ENCODE assay signal across 23 mouse cellular contexts in the genomic region with DNA sequence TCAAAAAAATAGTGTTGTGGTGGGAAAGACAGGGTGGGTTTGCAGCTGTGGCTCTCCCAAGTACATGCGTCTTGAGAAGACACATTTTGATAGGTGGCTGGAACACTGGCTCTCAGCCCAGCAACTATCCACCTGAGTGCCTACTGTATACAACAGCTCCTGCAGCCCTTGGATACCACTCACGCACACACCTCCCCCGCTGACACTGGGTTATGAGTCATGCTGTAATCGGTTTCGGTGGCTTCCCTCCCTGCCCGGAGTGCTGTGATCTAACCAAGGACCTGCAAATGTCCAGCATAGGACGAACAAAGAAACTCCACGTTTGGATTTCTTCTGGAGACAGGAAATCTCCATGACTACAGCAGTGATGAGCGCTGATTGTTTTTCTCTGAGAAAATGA.
DNase-seq lines count a peak whose midpoint lies in the region; ATAC-seq and TF ChIP-seq lines count a peak whose summit lies in the region.
"Had no signal": no experiment of that assay in that cellular context is flagged by ENCODE, and none has a peak within 500 bp of the region (broad histone marks: within the 10 kb centered on the region; RNA-seq: fewer than 3 reads in every experiment).

No protein-coding gene starts in this region.

- WGBS in hindbrain, embryonic 15.5 days, result 49% methylated on average over 9 of the region's 9 CpGs
- 78% methylated on average over 9 of the region's 9 CpGs for WGBS in hindbrain, embryonic 11.5 days
- WGBS in forebrain, embryonic 15.5 days, result 69% methylated on average over 9 of the region's 9 CpGs

- no peaks in the 10 kb centered on the region for H3K36me3 ChIP-seq in hindbrain, embryonic 15.5 days
- H3K36me3 ChIP-seq in hindbrain, embryonic 11.5 days (ENCODE audit: control insufficient read depth, insufficient read depth, low read length), result no peaks in the 10 kb centered on the region
- H3K36me3 ChIP-seq in myocyte (ENCODE audit: control insufficient read depth, insufficient read depth), result no peaks in the 10 kb centered on the region
- no peaks in the 10 kb centered on the region for H3K36me3 ChIP-seq in forebrain, embryonic 15.5 days
- H3K36me3 ChIP-seq: embryonic facial prominence, embryonic 12.5 days; kidney, embryonic 15.5 days; liver, embryonic 12.5 days; midbrain, embryonic 13.5 days had no signal

- no peaks in the 10 kb centered on the region for H3K27me3 ChIP-seq in hindbrain, embryonic 15.5 days
- no peaks in the 10 kb centered on the region for H3K27me3 ChIP-seq in hindbrain, embryonic 11.5 days (ENCODE audit: control insufficient read depth, insufficient read depth, low read length)
- no peaks in the 10 kb centered on the region for H3K27me3 ChIP-seq in myocyte (ENCODE audit: control insufficient read depth, insufficient read depth, insufficient read length)
- no peaks in the 10 kb centered on the region for H3K27me3 ChIP-seq in forebrain, embryonic 15.5 days
- H3K27me3 ChIP-seq: embryonic facial prominence, embryonic 12.5 days; forebrain, embryonic 13.5 days; kidney, embryonic 15.5 days; liver, embryonic 12.5 days; midbrain, embryonic 13.5 days had no signal

- H3K4me2 ChIP-seq in hindbrain, embryonic 15.5 days, result no peak overlapping the region
- no peak overlapping the region for H3K4me2 ChIP-seq in hindbrain, embryonic 11.5 days (replicated peaks; ENCODE audit: low read depth, low read length)
- peak overlapping the region; percentile 43 for H3K4me2 ChIP-seq in myocyte (ENCODE audit: low read depth)
- H3K4me2 ChIP-seq in forebrain, embryonic 15.5 days (replicated peaks), result no peak overlapping the region
- H3K4me2 ChIP-seq: embryonic facial prominence, embryonic 12.5 days; forebrain, embryonic 13.5 days; hindbrain, embryonic 14.5 days; kidney, embryonic 15.5 days; liver, embryonic 12.5 days; lung, embryonic 14.5 days; midbrain, embryonic 13.5 days had no signal

- DNase-seq in hindbrain, embryonic 11.5 days (ENCODE audit: low spot score), result no peak
- peak; percentile 11 for DNase-seq in right cerebral cortex, adult 18-20 months
- no peak for DNase-seq in right cerebral cortex, postnatal 14 days
- DNase-seq in adrenal gland, adult 8-10 months, result peak; percentile 3
- DNase-seq in B cell, adult 2 months, result no peak
- DNase-seq: cerebellum, adult 9-10 months; gastrocnemius, postnatal 25 days; kidney, postnatal 4 days; layer of hippocampus, adult 9-11 months; lung, embryonic 14.5 days; right cerebral cortex, postnatal 4 days had no signal

- H3K79me2 ChIP-seq in myocyte (ENCODE audit: control insufficient read depth, insufficient read depth), result no peaks in the 10 kb centered on the region

- H3K27ac ChIP-seq in hindbrain, embryonic 15.5 days (replicated peaks), result no peak overlapping the region
- no peak overlapping the region for H3K27ac ChIP-seq in hindbrain, embryonic 11.5 days (ENCODE audit: low read depth, low read length)
- no peak overlapping the region for H3K27ac ChIP-seq in forebrain, embryonic 15.5 days (replicated peaks)
- H3K27ac ChIP-seq: embryonic facial prominence, embryonic 12.5 days; forebrain, embryonic 13.5 days; hindbrain, embryonic 14.5 days; kidney, embryonic 15.5 days; liver, embryonic 12.5 days; midbrain, embryonic 13.5 days; stomach, postnatal 0 days had no signal

- H3ac ChIP-seq in myocyte (ENCODE audit: control insufficient read depth, insufficient read length), result no peak overlapping the region

- H3K9me3 ChIP-seq in hindbrain, embryonic 15.5 days, result no peaks in the 10 kb centered on the region
- no peaks in the 10 kb centered on the region for H3K9me3 ChIP-seq in hindbrain, embryonic 11.5 days (ENCODE audit: control insufficient read depth, low read length)
- no peaks in the 10 kb centered on the region for H3K9me3 ChIP-seq in forebrain, embryonic 15.5 days
- H3K9me3 ChIP-seq: embryonic facial prominence, embryonic 12.5 days; forebrain, embryonic 13.5 days; kidney, embryonic 15.5 days; liver, embryonic 12.5 days; midbrain, embryonic 13.5 days had no signal

- 0 out of 2 replicates have a peak, but pooled peaks have one; percentile 19 for ATAC-seq in hindbrain, embryonic 15.5 days (ENCODE audit: low FRiP score, low read depth)
- no peak for ATAC-seq in hindbrain, embryonic 11.5 days (ENCODE audit: low FRiP score)
- no peak for ATAC-seq in forebrain, embryonic 15.5 days (replicated peaks)
- ATAC-seq: forebrain, embryonic 13.5 days; intestine, postnatal 0 days; liver, embryonic 12.5 days; midbrain, embryonic 13.5 days had no signal

- no peak for TF ChIP-seq POLR2A in myocyte (IDR thresholded peaks at IDR 0.05; ENCODE audit: insufficient read length, low read depth)

- H3K4me3 ChIP-seq in hindbrain, embryonic 15.5 days, result no peak overlapping the region
- no peak overlapping the region for H3K4me3 ChIP-seq in hindbrain, embryonic 11.5 days (ENCODE audit: low read depth, low read length)
- H3K4me3 ChIP-seq in myocyte, result no peak overlapping the region
- H3K4me3 ChIP-seq in forebrain, embryonic 15.5 days, result no peak overlapping the region
- H3K4me3 ChIP-seq: embryonic facial prominence, embryonic 12.5 days; erythroblast, embryonic 14.5 days; forebrain, embryonic 13.5 days; kidney, embryonic 15.5 days; liver, embryonic 12.5 days; midbrain, embryonic 13.5 days had no signal

- H3K9ac ChIP-seq in hindbrain, embryonic 15.5 days, result no peak overlapping the region
- no peak overlapping the region for H3K9ac ChIP-seq in hindbrain, embryonic 11.5 days (ENCODE audit: low read depth, low read length)
- H3K9ac ChIP-seq in forebrain, embryonic 15.5 days (replicated peaks), result no peak overlapping the region
- H3K9ac ChIP-seq: embryonic facial prominence, embryonic 12.5 days; forebrain, embryonic 13.5 days; hindbrain, embryonic 14.5 days; kidney, embryonic 15.5 days; liver, embryonic 12.5 days; lung, embryonic 14.5 days; midbrain, embryonic 13.5 days had no signal

- 0 out of 2 replicates have a peak, but pooled peaks cover 11% of the 10 kb centered on the region for H3K4me1 ChIP-seq in hindbrain, embryonic 15.5 days (replicated peaks)
- no peaks in the 10 kb centered on the region for H3K4me1 ChIP-seq in hindbrain, embryonic 11.5 days (replicated peaks; ENCODE audit: control insufficient read depth, insufficient read depth, low read length)
- H3K4me1 ChIP-seq in forebrain, embryonic 15.5 days, result peaks cover 10% of the 10 kb centered on the region; the same call in 1 of the 2 replicates
- H3K4me1 ChIP-seq: embryonic facial prominence, embryonic 12.5 days; forebrain, embryonic 13.5 days; kidney, embryonic 15.5 days; liver, embryonic 12.5 days; midbrain, embryonic 13.5 days had no signal

TF ChIP-seq in myocyte, 11 proteins besides CTCF, POLR2A, EP300 and RAD21:
- TF ChIP-seq SRF (IDR thresholded peaks at IDR 0.05; ENCODE audit: control insufficient read depth, insufficient read length, low read depth) (no peak), POLR2AphosphoS2 (IDR thresholded peaks at IDR 0.05; ENCODE audit: insufficient read length, low read depth) (no peak), TCF12 (IDR thresholded peaks at IDR 0.05; ENCODE audit: insufficient read depth, poor library complexity, severe bottlenecking) (no peak), TCF3 (IDR thresholded peaks at IDR 0.05; ENCODE audit: insufficient read length, low read depth) (no peak), CEBPB (IDR thresholded peaks at IDR 0.05; ENCODE audit: insufficient read depth, poor library complexity, severe bottlenecking) (no peak), MYOD1 (IDR thresholded peaks at IDR 0.05; ENCODE audit: control insufficient read depth in 1 of 3, insufficient read length in 2 of 3, low read depth in 2 of 3) (no peak), USF1 (IDR thresholded peaks at IDR 0.05; ENCODE audit: low read depth) (no peak), MYOG (IDR thresholded peaks at IDR 0.05; ENCODE audit: control insufficient read depth in 1 of 3, insufficient read depth in 1 of 3, insufficient read length in 2 of 3, low read depth in 2 of 3) (no peak), MAX (IDR thresholded peaks at IDR 0.05; ENCODE audit: low read depth) (no peak), REST (IDR thresholded peaks at IDR 0.05; ENCODE audit: insufficient read depth, insufficient read length) (no peak), E2F4 (IDR thresholded peaks at IDR 0.05; ENCODE audit: insufficient read depth) (no peak)

Comparison
In these comparisons a context has a peak if more than half of its experiments do, and no peak if none do; other contexts are left out.
1. DNase-seq: peak in right cerebral cortex, adult 18-20 months (single experiment) and adrenal gland, adult 8-10 months (single experiment); none in hindbrain, embryonic 11.5 days (single experiment), right cerebral cortex, postnatal 14 days (single experiment) and B cell, adult 2 months (0 of 2).